Mouse (Mus musculus): ENCODE data around the gene Thrb. TPM values are rescaled to one million over a fixed set of nuclear protein-coding genes. Genes with fewer than 3 reads are reported as not detected.

Gene Thrb
- polyA plus RNA-seq, 1 experiment, result not detected

GRCm38 (mm10) chr14:17847211-17847610 lies 187.2 kb downstream of the Thrb start:
- H3K4me1 ChIP-seq (ENCODE audit: control insufficient read depth, insufficient read depth, low read length), result no peaks in the 10 kb centered on the region
- H3K27ac ChIP-seq (ENCODE audit: insufficient read depth, low read depth, low read length), result no peak overlapping the region
- no peak for TF ChIP-seq CTCF (IDR thresholded peaks at IDR 0.05; ENCODE audit: low read depth, low read length)
- no peak for TF ChIP-seq POLR2A (IDR thresholded peaks at IDR 0.05; ENCODE audit: borderline replicate concordance, low read depth, low read length)
- H3K4me3 ChIP-seq (ENCODE audit: insufficient read depth, low read length), result no peak overlapping the region

- Histone ChIP-seq H3K27ac (ENCODE audit: insufficient read depth, low read depth, low read length) (no peak overlapping the region), H3K4me3 (ENCODE audit: insufficient read depth, low read length) (no peak overlapping the region), H3K4me1 (ENCODE audit: control insufficient read depth, insufficient read depth, low read length) (no peaks in the 10 kb centered on the region)
- TF ChIP-seq POLR2A (IDR thresholded peaks at IDR 0.05; ENCODE audit: borderline replicate concordance, low read depth, low read length), result no peak
- no peak for TF ChIP-seq CTCF (IDR thresholded peaks at IDR 0.05; ENCODE audit: low read depth, low read length)
These were observed 190.3 kb downstream of the Thrb start for GRCm38 (mm10) chr14:17850355-17850754.

- Histone ChIP-seq H3K27ac (ENCODE audit: insufficient read depth, low read depth, low read length) (no peak overlapping the region), H3K4me1 (ENCODE audit: control insufficient read depth, insufficient read depth, low read length) (no peaks in the 10 kb centered on the region), H3K4me3 (ENCODE audit: insufficient read depth, low read length) (no peak overlapping the region)
- TF ChIP-seq POLR2A (IDR thresholded peaks at IDR 0.05; ENCODE audit: borderline replicate concordance, low read depth, low read length) (no peak), CTCF (IDR thresholded peaks at IDR 0.05; ENCODE audit: low read depth, low read length) (no peak)
These were observed 192.2 kb downstream of the Thrb start for GRCm38 (mm10) chr14:17852236-17852635.

- Histone ChIP-seq H3K4me1 (ENCODE audit: control insufficient read depth, insufficient read depth, low read length) (no peaks in the 10 kb centered on the region), H3K27ac (ENCODE audit: insufficient read depth, low read depth, low read length) (no peak overlapping the region), H3K4me3 (ENCODE audit: insufficient read depth, low read length) (no peak overlapping the region)
- TF ChIP-seq POLR2A (IDR thresholded peaks at IDR 0.05; ENCODE audit: borderline replicate concordance, low read depth, low read length) (no peak), CTCF (IDR thresholded peaks at IDR 0.05; ENCODE audit: low read depth, low read length) (no peak)
These were observed 199.8 kb downstream of the Thrb start for GRCm38 (mm10) chr14:17859790-17860385.

GRCm38 (mm10) chr14:17862651-17863050 lies 202.6 kb downstream of the Thrb start:
- no peak for TF ChIP-seq POLR2A (IDR thresholded peaks at IDR 0.05; ENCODE audit: borderline replicate concordance, low read depth, low read length)
- no peak for TF ChIP-seq CTCF (IDR thresholded peaks at IDR 0.05; ENCODE audit: low read depth, low read length)
- Histone ChIP-seq H3K27ac (ENCODE audit: insufficient read depth, low read depth, low read length) (no peak overlapping the region), H3K4me1 (ENCODE audit: control insufficient read depth, insufficient read depth, low read length) (no peaks in the 10 kb centered on the region), H3K4me3 (ENCODE audit: insufficient read depth, low read length) (no peak overlapping the region)

GRCm38 (mm10) chr14:17863701-17864320 lies 203.8 kb downstream of the Thrb start:
- TF ChIP-seq POLR2A (IDR thresholded peaks at IDR 0.05; ENCODE audit: borderline replicate concordance, low read depth, low read length) (no peak), CTCF (IDR thresholded peaks at IDR 0.05; ENCODE audit: low read depth, low read length) (no peak)
- no peak overlapping the region for H3K4me3 ChIP-seq (ENCODE audit: insufficient read depth, low read length)
- no peak overlapping the region for H3K27ac ChIP-seq (ENCODE audit: insufficient read depth, low read depth, low read length)
- no peaks in the 10 kb centered on the region for H3K4me1 ChIP-seq (ENCODE audit: control insufficient read depth, insufficient read depth, low read length)

- H3K27ac ChIP-seq (ENCODE audit: insufficient read depth, low read depth, low read length), result no peak overlapping the region
- H3K4me3 ChIP-seq (ENCODE audit: insufficient read depth, low read length), result no peak overlapping the region
- TF ChIP-seq CTCF (IDR thresholded peaks at IDR 0.05; ENCODE audit: low read depth, low read length), result no peak
- TF ChIP-seq POLR2A (IDR thresholded peaks at IDR 0.05; ENCODE audit: borderline replicate concordance, low read depth, low read length), result no peak
- no peaks in the 10 kb centered on the region for H3K4me1 ChIP-seq (ENCODE audit: control insufficient read depth, insufficient read depth, low read length)
These were observed 208.3 kb downstream of the Thrb start for GRCm38 (mm10) chr14:17868326-17868725.

- H3K27ac ChIP-seq (ENCODE audit: insufficient read depth, low read depth, low read length), result no peak overlapping the region
- no peak overlapping the region for H3K4me3 ChIP-seq (ENCODE audit: insufficient read depth, low read length)
- no peak for TF ChIP-seq POLR2A (IDR thresholded peaks at IDR 0.05; ENCODE audit: borderline replicate concordance, low read depth, low read length)
- no peak for TF ChIP-seq CTCF (IDR thresholded peaks at IDR 0.05; ENCODE audit: low read depth, low read length)
- peaks cover 2% of the 10 kb centered on the region; the same call in 1 of the 2 replicates for H3K4me1 ChIP-seq (ENCODE audit: control insufficient read depth, insufficient read depth, low read length)
These were observed 215.9 kb downstream of the Thrb start for GRCm38 (mm10) chr14:17875946-17876345.

- no peak for TF ChIP-seq CTCF (IDR thresholded peaks at IDR 0.05; ENCODE audit: low read depth, low read length)
- no peak for TF ChIP-seq POLR2A (IDR thresholded peaks at IDR 0.05; ENCODE audit: borderline replicate concordance, low read depth, low read length)
- Histone ChIP-seq H3K4me1 (ENCODE audit: control insufficient read depth, insufficient read depth, low read length) (peaks cover 2% of the 10 kb centered on the region; the same call in 1 of the 2 replicates), H3K4me3 (ENCODE audit: insufficient read depth, low read length) (no peak overlapping the region), H3K27ac (ENCODE audit: insufficient read depth, low read depth, low read length) (no peak overlapping the region; the same call in 1 of the 2 replicates)
These were observed 219.4 kb downstream of the Thrb start for GRCm38 (mm10) chr14:17879446-17879845.

GRCm38 (mm10) chr14:17884884-17885283 lies 224.8 kb downstream of the Thrb start:
- Histone ChIP-seq H3K4me1 (ENCODE audit: control insufficient read depth, insufficient read depth, low read length) (no peaks in the 10 kb centered on the region), H3K4me3 (ENCODE audit: insufficient read depth, low read length) (no peak overlapping the region), H3K27ac (ENCODE audit: insufficient read depth, low read depth, low read length) (no peak overlapping the region)
- TF ChIP-seq CTCF (IDR thresholded peaks at IDR 0.05; ENCODE audit: low read depth, low read length), result no peak
- TF ChIP-seq POLR2A (IDR thresholded peaks at IDR 0.05; ENCODE audit: borderline replicate concordance, low read depth, low read length), result no peak
